Mouse (Mus musculus): Measurements from ENCODE around the gene Tgif2. TPM values are rescaled to one million over a fixed set of nuclear protein-coding genes. Genes with fewer than 3 reads are reported as not detected.

The Tgif2 gene
- polyA plus RNA-seq, 1 experiment from 2014 or later, result 11.9 TPM

- Histone ChIP-seq H3K27ac (replicated peaks) (peak overlapping the region; percentile 97), H3K4me2 (replicated peaks; ENCODE audit: low read depth) (peak overlapping the region; percentile 77), H3K36me3 (ENCODE audit: control insufficient read depth, insufficient read depth, low read length) (0 out of 2 replicates have a peak, but pooled peaks cover 1% of the 10 kb centered on the region), H3K4me1 (replicated peaks; ENCODE audit: control insufficient read depth, insufficient read depth) (0 out of 2 replicates have a peak, but pooled peaks cover 7% of the 10 kb centered on the region), H3K27me3 (ENCODE audit: control insufficient read depth, insufficient read depth, low read length) (no peaks in the 10 kb centered on the region), H3K9me3 (ENCODE audit: control insufficient read depth, low read length) (no peaks in the 10 kb centered on the region), H3K9ac (ENCODE audit: low read length) (peak overlapping the region; percentile 98), H3K4me3 (ENCODE audit: low read depth, low read length) (peak overlapping the region; percentile 99)
- WGBS, result under 1% methylated on average over 28 of the region's 28 CpGs
- peak; percentile 65 for DNase-seq (ENCODE audit: low spot score)
- no peak for TF ChIP-seq EP300 (optimal IDR thresholded peaks at IDR 0.05)
- no peak for TF ChIP-seq CTCF (IDR thresholded peaks at IDR 0.05; ENCODE audit: low read depth)
- peak; percentile 49 for ATAC-seq (ENCODE audit: low FRiP score, low TSS enrichment)
Observed at GRCm38 (mm10) chr2:156863487-156864160, 23.8 kb downstream of the Tgif2 start.

DNA sequence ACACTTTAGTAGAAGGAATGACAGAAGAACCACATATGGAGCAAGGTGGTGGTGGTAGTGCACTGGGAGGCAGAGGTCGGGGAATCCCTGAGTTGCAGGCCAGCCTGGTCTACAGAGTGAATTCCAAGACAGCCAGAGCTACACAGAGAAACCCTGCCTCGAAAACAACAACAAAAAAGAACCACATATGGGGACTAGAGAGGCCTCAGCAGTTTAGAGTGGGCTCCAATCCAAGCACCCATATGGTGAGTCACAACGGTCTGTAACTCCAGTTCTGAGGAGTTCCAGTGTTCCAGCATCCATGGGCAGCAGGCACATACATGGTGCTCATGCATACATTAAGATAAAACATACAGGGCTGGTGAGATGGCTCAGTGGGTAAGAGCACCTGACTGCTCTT is 24.7 kb downstream of the Tgif2 start:
- H3K27ac ChIP-seq (replicated peaks), result no peak overlapping the region
- ATAC-seq (ENCODE audit: low FRiP score, low TSS enrichment) (no peak), DNase-seq (ENCODE audit: low spot score) (no peak)
- H3K9ac ChIP-seq (ENCODE audit: low read length), result no peak overlapping the region
- no peaks in the 10 kb centered on the region for H3K9me3 ChIP-seq (ENCODE audit: control insufficient read depth, low read length)
- H3K36me3 ChIP-seq (ENCODE audit: control insufficient read depth, insufficient read depth, low read length), result peaks cover 2% of the 10 kb centered on the region; the same call in 1 of the 2 replicates
- 55% methylated on average over 3 of the region's 3 CpGs for WGBS
- TF ChIP-seq EP300 (optimal IDR thresholded peaks at IDR 0.05), result no peak
- TF ChIP-seq CTCF (IDR thresholded peaks at IDR 0.05; ENCODE audit: low read depth), result no peak
- H3K4me1 ChIP-seq (replicated peaks; ENCODE audit: control insufficient read depth, insufficient read depth), result 0 out of 2 replicates have a peak, but pooled peaks cover 7% of the 10 kb centered on the region
- H3K27me3 ChIP-seq (ENCODE audit: control insufficient read depth, insufficient read depth, low read length), result no peaks in the 10 kb centered on the region
- H3K4me3 ChIP-seq (ENCODE audit: low read depth, low read length), result no peak overlapping the region
- H3K4me2 ChIP-seq (replicated peaks; ENCODE audit: low read depth), result peak overlapping the region; percentile 77; the same call in 1 of the 2 replicates

DNA sequence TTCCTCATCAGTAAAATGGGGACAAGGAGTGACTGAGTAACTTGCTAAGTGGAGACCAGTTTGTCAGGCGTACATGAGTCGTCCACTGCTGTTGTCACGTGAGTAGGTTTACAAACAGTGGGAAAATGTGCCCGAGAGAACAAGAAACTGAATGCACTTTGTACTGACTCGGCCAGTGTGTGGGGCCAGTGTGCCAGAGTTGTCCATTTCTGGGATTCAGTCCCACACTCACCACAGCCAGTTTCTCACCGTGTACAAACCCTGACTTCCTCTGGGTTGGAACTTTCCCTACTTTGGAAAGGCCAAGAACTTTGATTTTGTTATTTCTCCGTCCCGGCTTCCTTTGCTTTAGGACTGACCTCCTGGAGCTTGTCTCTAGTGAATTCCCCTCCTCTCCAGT is 29.2 kb downstream of the Tgif2 start:
- WGBS, result 73% methylated on average over 8 of the region's 8 CpGs
- H3K4me2 ChIP-seq (replicated peaks; ENCODE audit: low read depth), result no peak overlapping the region
- H3K36me3 ChIP-seq (ENCODE audit: control insufficient read depth, insufficient read depth, low read length), result peaks cover 7% of the 10 kb centered on the region; the same call in 1 of the 2 replicates
- no peak overlapping the region for H3K4me3 ChIP-seq (ENCODE audit: low read depth, low read length)
- ATAC-seq (ENCODE audit: low FRiP score, low TSS enrichment), result no peak
- TF ChIP-seq EP300 (optimal IDR thresholded peaks at IDR 0.05) (no peak), CTCF (IDR thresholded peaks at IDR 0.05; ENCODE audit: low read depth) (no peak)
- no peaks in the 10 kb centered on the region for H3K9me3 ChIP-seq (ENCODE audit: control insufficient read depth, low read length)
- 0 out of 2 replicates have a peak, but pooled peaks cover 2% of the 10 kb centered on the region for H3K4me1 ChIP-seq (replicated peaks; ENCODE audit: control insufficient read depth, insufficient read depth)
- no peak for DNase-seq (ENCODE audit: low spot score)
- no peak overlapping the region for H3K27ac ChIP-seq (replicated peaks)
- no peaks in the 10 kb centered on the region for H3K27me3 ChIP-seq (ENCODE audit: control insufficient read depth, insufficient read depth, low read length)
- no peak overlapping the region for H3K9ac ChIP-seq (ENCODE audit: low read length)

DNA sequence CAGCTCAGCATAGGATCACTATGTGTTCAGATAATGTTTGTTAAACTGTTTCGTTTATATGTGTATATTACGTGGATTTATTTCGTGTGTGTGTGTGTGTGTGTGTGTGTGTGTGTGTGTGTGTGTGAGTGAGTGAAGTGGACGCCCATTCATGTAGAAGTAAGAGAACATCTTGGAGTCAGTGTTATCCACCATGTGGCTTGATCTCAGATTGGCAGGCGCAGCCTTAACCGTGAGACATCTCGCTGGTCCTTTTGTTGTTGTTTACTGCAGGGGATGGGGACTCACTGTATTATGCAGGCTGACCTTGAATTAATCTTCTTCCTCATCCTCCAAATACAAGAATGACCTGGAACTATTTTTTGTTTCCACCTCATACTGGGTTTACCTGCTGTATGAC is 29.7 kb downstream of the Tgif2 start:
- ATAC-seq (ENCODE audit: low FRiP score, low TSS enrichment) (no peak), DNase-seq (ENCODE audit: low spot score) (no peak)
- WGBS, result 88% methylated on average over 7 of the region's 7 CpGs
- Histone ChIP-seq H3K4me1 (replicated peaks; ENCODE audit: control insufficient read depth, insufficient read depth) (no peaks in the 10 kb centered on the region), H3K4me3 (ENCODE audit: low read depth, low read length) (no peak overlapping the region), H3K9ac (ENCODE audit: low read length) (no peak overlapping the region), H3K9me3 (ENCODE audit: control insufficient read depth, low read length) (no peaks in the 10 kb centered on the region), H3K27me3 (ENCODE audit: control insufficient read depth, insufficient read depth, low read length) (no peaks in the 10 kb centered on the region), H3K36me3 (ENCODE audit: control insufficient read depth, insufficient read depth, low read length) (peaks cover 10% of the 10 kb centered on the region; the same call in 1 of the 2 replicates), H3K4me2 (replicated peaks; ENCODE audit: low read depth) (no peak overlapping the region), H3K27ac (replicated peaks) (no peak overlapping the region)
- TF ChIP-seq CTCF (IDR thresholded peaks at IDR 0.05; ENCODE audit: low read depth), result no peak
- no peak for TF ChIP-seq EP300 (optimal IDR thresholded peaks at IDR 0.05)

- WGBS, result 26% methylated on average over 6 of the region's 6 CpGs
- H3K36me3 ChIP-seq (ENCODE audit: control insufficient read depth, insufficient read depth, low read length), result peaks cover 15% of the 10 kb centered on the region; the same call in 1 of the 2 replicates
Observed at GRCm38 (mm10) chr2:156870519-156870918, 30.7 kb downstream of the Tgif2 start.

GRCm38 (mm10) chr2:156873629-156874028 is 33.8 kb downstream of the Tgif2 start:
- 19% methylated on average over 5 of the region's 5 CpGs for WGBS
- TF ChIP-seq CTCF (IDR thresholded peaks at IDR 0.05; ENCODE audit: low read depth), result peak; percentile 88
- TF ChIP-seq EP300 (optimal IDR thresholded peaks at IDR 0.05), result no peak

More at GRCm38 (mm10) chr2:156870519-156870918, 30.7 kb downstream of the Tgif2 start:
- peak overlapping the region; percentile 23; the same call in 1 of the 2 replicates for H3K9ac ChIP-seq (ENCODE audit: low read length)
- DNase-seq (ENCODE audit: low spot score) (peak; percentile 33), ATAC-seq (ENCODE audit: low FRiP score, low TSS enrichment) (no peak)
- H3K4me1 ChIP-seq (replicated peaks; ENCODE audit: control insufficient read depth, insufficient read depth), result no peaks in the 10 kb centered on the region
- no peak overlapping the region for H3K4me3 ChIP-seq (ENCODE audit: low read depth, low read length)
- no peak overlapping the region for H3K27ac ChIP-seq (replicated peaks)
- no peaks in the 10 kb centered on the region for H3K27me3 ChIP-seq (ENCODE audit: control insufficient read depth, insufficient read depth, low read length)
- H3K9me3 ChIP-seq (ENCODE audit: control insufficient read depth, low read length), result no peaks in the 10 kb centered on the region
- H3K4me2 ChIP-seq (replicated peaks; ENCODE audit: low read depth), result no peak overlapping the region
- no peak for TF ChIP-seq CTCF (IDR thresholded peaks at IDR 0.05; ENCODE audit: low read depth)

More at GRCm38 (mm10) chr2:156873629-156874028, 33.8 kb downstream of the Tgif2 start:
- no peaks in the 10 kb centered on the region for H3K9me3 ChIP-seq (ENCODE audit: control insufficient read depth, low read length)
- no peak overlapping the region for H3K4me2 ChIP-seq (replicated peaks; ENCODE audit: low read depth)
- DNase-seq (ENCODE audit: low spot score) (peak; percentile 64), ATAC-seq (ENCODE audit: low FRiP score, low TSS enrichment) (peak; percentile 54)
- H3K4me1 ChIP-seq (replicated peaks; ENCODE audit: control insufficient read depth, insufficient read depth), result no peaks in the 10 kb centered on the region
- H3K36me3 ChIP-seq (ENCODE audit: control insufficient read depth, insufficient read depth, low read length), result peaks cover 14% of the 10 kb centered on the region; the same call in 1 of the 2 replicates
- no peaks in the 10 kb centered on the region for H3K27me3 ChIP-seq (ENCODE audit: control insufficient read depth, insufficient read depth, low read length)
- H3K9ac ChIP-seq (ENCODE audit: low read length), result no peak overlapping the region
- H3K27ac ChIP-seq (replicated peaks), result no peak overlapping the region
- no peak overlapping the region for H3K4me3 ChIP-seq (ENCODE audit: low read depth, low read length)

Data from stomach, postnatal 0 days (tissue).